Mouse (Mus musculus): Measurements from ENCODE around the gene Fancd2. TPM values are rescaled to one million over a fixed set of nuclear protein-coding genes. Genes with fewer than 3 reads are reported as not detected.

The Fancd2 gene
- total and polyA plus RNA-seq, 3 experiments = 14.0 to 35.0 (median 18.5) TPM

DNA sequence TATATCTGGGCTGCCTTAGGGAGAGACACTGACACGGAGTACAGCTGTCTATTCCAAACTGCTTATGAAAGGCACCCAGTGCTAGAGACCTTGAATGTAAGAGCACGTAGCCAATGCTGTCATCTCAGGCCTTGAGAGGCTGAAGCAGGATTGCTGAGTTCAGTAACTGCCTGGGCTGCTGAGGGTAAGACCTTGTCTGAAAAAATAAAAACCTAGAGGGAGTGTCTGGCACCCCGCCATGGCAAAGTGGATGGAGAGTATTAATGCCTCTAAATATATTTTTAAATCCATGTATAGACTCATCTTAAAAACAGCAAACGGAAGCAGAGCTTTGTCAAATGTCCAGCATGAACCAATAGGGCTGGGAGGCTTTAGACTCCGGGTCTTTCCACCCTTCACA is 68.4 kb downstream of the Fancd2 start:
- peaks cover 0 to 7% of the 10 kb centered on the region in 2 experiments; a peak in 1 of 4 replicates for H3K4me1 ChIP-seq (ENCODE audit: control insufficient read depth in 1 of 2, insufficient read depth in 2 of 2, low read length in 2 of 2)
- no peaks in the 10 kb centered on the region for H3K27me3 ChIP-seq (ENCODE audit: control insufficient read depth in 1 of 2, insufficient read depth in 2 of 2, low read length in 2 of 2)
- no peak for DNase-seq (ENCODE audit: low read depth, low spot score)
- H3K27ac ChIP-seq (ENCODE audit: control insufficient read depth, low read depth, low read length) = no peak overlapping the region
- H3K9me3 ChIP-seq (replicated peaks; ENCODE audit: insufficient read depth, low read length) = no peaks in the 10 kb centered on the region
- TF ChIP-seq ZKSCAN1 (IDR thresholded peaks at IDR 0.05; ENCODE audit: low read depth, low read length) (no peak), E2F4 (IDR thresholded peaks at IDR 0.05; ENCODE audit: borderline replicate concordance, low read depth, low read length) (no peak), JUND (IDR thresholded peaks at IDR 0.05; ENCODE audit: low read depth, low read length) (no peak), ELF1 (IDR thresholded peaks at IDR 0.05; ENCODE audit: low read depth, low read length) (no peak), KAT2A (conservative IDR thresholded peaks at IDR 0.05; ENCODE audit: low read depth, low read length) (no peak), EP300 (IDR thresholded peaks at IDR 0.05; ENCODE audit: low read depth in 1 of 2, low read length in 2 of 2) (no peak), TCF12 (IDR thresholded peaks at IDR 0.05; ENCODE audit: low read depth, low read length) (no peak), MYB (IDR thresholded peaks at IDR 0.05; ENCODE audit: low read depth, low read length) (no peak), POLR2AphosphoS5 (IDR thresholded peaks at IDR 0.05; ENCODE audit: borderline replicate concordance, low read depth, low read length) (no peak), CTCF (IDR thresholded peaks at IDR 0.05 in 2 of 3, conservative IDR thresholded peaks at IDR 0.05 in 1 of 3; ENCODE audit: control insufficient read depth in 1 of 3, insufficient read depth in 1 of 3, low read depth in 2 of 3, low read length in 3 of 3, poor library complexity in 1 of 3, severe bottlenecking in 1 of 3) (no peak), SIN3A (IDR thresholded peaks at IDR 0.05; ENCODE audit: low read length) (no peak), CHD2 (IDR thresholded peaks at IDR 0.05; ENCODE audit: low read length) (no peak), MXI1 (IDR thresholded peaks at IDR 0.05; ENCODE audit: low read depth, low read length) (no peak), USF1 (IDR thresholded peaks at IDR 0.05; ENCODE audit: low read depth, low read length) (no peak), MAX (IDR thresholded peaks at IDR 0.05; ENCODE audit: low read length) (no peak), POLR2AphosphoS2 (IDR thresholded peaks at IDR 0.05; ENCODE audit: low read length) (no peak)
- no peaks in the 10 kb centered on the region for H3K36me3 ChIP-seq (ENCODE audit: control insufficient read depth in 1 of 2, insufficient read depth in 2 of 2, low read length in 2 of 2)
- H3K79me2 ChIP-seq (ENCODE audit: control insufficient read depth, insufficient read depth, low read length, poor library complexity) = peaks cover 2% of the 10 kb centered on the region
- no peak overlapping the region for H3K4me3 ChIP-seq (ENCODE audit: control insufficient read depth in 1 of 2, insufficient read depth in 1 of 2, low read depth in 2 of 2, low read length in 2 of 2)
- H3K9ac ChIP-seq (ENCODE audit: control insufficient read depth, low read depth, low read length, poor library complexity, severe bottlenecking) = no peak overlapping the region

DNA sequence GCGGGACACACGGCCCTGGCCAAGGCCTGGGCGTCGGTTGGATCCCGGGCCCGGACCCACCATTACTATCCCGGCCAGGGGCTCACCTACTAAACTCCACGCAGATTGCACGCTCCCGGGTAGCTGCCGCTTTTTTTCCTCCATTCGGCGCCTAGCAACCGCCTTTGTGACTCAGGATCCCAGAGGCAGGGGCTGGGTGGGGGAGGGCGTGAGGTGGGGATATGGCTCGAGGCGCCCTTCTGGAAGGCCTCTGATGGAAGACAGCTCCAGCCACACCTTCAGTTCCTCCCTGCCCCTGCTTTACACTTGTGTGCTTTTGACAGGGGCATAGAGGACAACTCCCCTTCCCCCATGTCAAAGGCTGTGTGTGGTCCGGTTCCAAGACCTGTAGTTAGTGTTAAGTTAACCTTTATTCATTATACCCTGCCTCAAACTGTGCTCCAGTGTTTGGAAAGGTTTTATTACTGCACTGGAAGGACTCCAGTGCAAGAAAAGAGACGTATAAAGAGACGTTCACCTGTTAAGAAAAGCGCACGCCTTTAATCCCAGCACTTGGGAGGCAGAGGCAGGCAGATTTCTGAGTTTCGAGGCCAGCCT is 69.2 kb downstream of the Fancd2 start, which contains the start of gene Fancd2os:
Gene Fancd2os, minus strand, starts transcription at position 173 of the 597 bp plus-strand sequence.
- H3K79me2 ChIP-seq (ENCODE audit: control insufficient read depth, insufficient read depth, low read length, poor library complexity) = peaks cover 10% of the 10 kb centered on the region
- H3K36me3 ChIP-seq (ENCODE audit: control insufficient read depth in 1 of 2, insufficient read depth in 2 of 2, low read length in 2 of 2) = peaks cover 0 to 2% of the 10 kb centered on the region in 2 experiments; a peak in 2 of 4 replicates
- DNase-seq (ENCODE audit: low read depth, low spot score) = no peak
- H3K9ac ChIP-seq (ENCODE audit: control insufficient read depth, low read depth, low read length, poor library complexity, severe bottlenecking) = no peak within 1 kb of the TSS
- no peak for TF ChIP-seq JUND (IDR thresholded peaks at IDR 0.05; ENCODE audit: low read depth, low read length)
- TF ChIP-seq MAX (IDR thresholded peaks at IDR 0.05; ENCODE audit: low read length) = no peak
- TF ChIP-seq USF1 (IDR thresholded peaks at IDR 0.05; ENCODE audit: low read depth, low read length) = no peak
- no peak for TF ChIP-seq EP300 (IDR thresholded peaks at IDR 0.05; ENCODE audit: low read depth in 1 of 2, low read length in 2 of 2)
- no peak for TF ChIP-seq TCF12 (IDR thresholded peaks at IDR 0.05; ENCODE audit: low read depth, low read length)
- TF ChIP-seq CHD1 (IDR thresholded peaks at IDR 0.05; ENCODE audit: low read depth, low read length) = no peak
- TF ChIP-seq NRF1 (IDR thresholded peaks at IDR 0.05; ENCODE audit: insufficient read depth, low read depth, low read length, poor library complexity, severe bottlenecking) = no peak
- TF ChIP-seq ETS1 (IDR thresholded peaks at IDR 0.05; ENCODE audit: low read depth, low read length) = no peak
- TF ChIP-seq TBP (IDR thresholded peaks at IDR 0.05; ENCODE audit: low read depth, low read length) = no peak
- TF ChIP-seq HCFC1 (IDR thresholded peaks at IDR 0.05; ENCODE audit: low read depth, low read length) = no peak
- TF ChIP-seq NELFE (IDR thresholded peaks at IDR 0.05; ENCODE audit: low read depth, low read length) = no peak
- TF ChIP-seq ZC3H11A (IDR thresholded peaks at IDR 0.05; ENCODE audit: low read depth, low read length) = no peak
- no peak for TF ChIP-seq ZKSCAN1 (IDR thresholded peaks at IDR 0.05; ENCODE audit: low read depth, low read length)
- no peak for TF ChIP-seq E2F4 (IDR thresholded peaks at IDR 0.05; ENCODE audit: borderline replicate concordance, low read depth, low read length)
- no peak for TF ChIP-seq CTCF (IDR thresholded peaks at IDR 0.05 in 2 of 3, conservative IDR thresholded peaks at IDR 0.05 in 1 of 3; ENCODE audit: control insufficient read depth in 1 of 3, insufficient read depth in 1 of 3, low read depth in 2 of 3, low read length in 3 of 3, poor library complexity in 1 of 3, severe bottlenecking in 1 of 3)
- TF ChIP-seq ZNF384 (IDR thresholded peaks at IDR 0.05; ENCODE audit: low read depth, low read length) = no peak
- TF ChIP-seq MXI1 (IDR thresholded peaks at IDR 0.05; ENCODE audit: low read depth, low read length) = no peak
- H3K4me3 ChIP-seq (ENCODE audit: control insufficient read depth in 1 of 2, insufficient read depth in 1 of 2, low read depth in 2 of 2, low read length in 2 of 2) = no peak within 1 kb of the TSS
- H3K9me3 ChIP-seq (replicated peaks; ENCODE audit: insufficient read depth, low read length) = no peaks in the 10 kb centered on the region
- H3K4me1 ChIP-seq (ENCODE audit: control insufficient read depth in 1 of 2, insufficient read depth in 2 of 2, low read length in 2 of 2) = peaks cover 1 to 8% of the 10 kb centered on the region in 2 experiments; a peak in 3 of 4 replicates
- H3K27me3 ChIP-seq (ENCODE audit: control insufficient read depth in 1 of 2, insufficient read depth in 2 of 2, low read length in 2 of 2) = no peaks in the 10 kb centered on the region
- no peak within 1 kb of the TSS for H3K27ac ChIP-seq (ENCODE audit: control insufficient read depth, low read depth, low read length)
